Mouse (Mus musculus): ENCODE data around the gene Rfx8.

DNA sequence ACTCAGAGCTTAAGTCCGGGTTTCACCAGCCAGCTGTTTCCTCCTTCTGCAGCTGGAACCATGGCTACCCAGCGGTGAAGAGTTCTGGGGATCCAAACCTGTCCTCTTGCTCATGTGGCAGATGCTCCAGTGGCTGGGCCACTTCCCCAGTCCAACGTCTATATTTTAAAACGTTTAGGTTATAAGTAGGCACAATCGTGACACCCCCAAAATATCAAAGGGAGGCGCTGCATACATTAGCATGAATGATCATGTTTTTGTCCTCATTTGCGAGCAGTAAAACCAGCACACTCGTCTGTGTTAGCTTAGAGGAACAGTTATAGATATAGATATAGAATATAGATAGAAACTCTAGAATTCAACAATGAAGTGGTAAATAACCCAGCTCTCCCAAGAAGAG is 83.7 kb downstream of the Rfx8 start:
- TF ChIP-seq CTCF (IDR thresholded peaks at IDR 0.05) (no peak), EP300 (IDR thresholded peaks at IDR 0.05) (no peak)

Data from lung, postnatal 0 days (tissue).